Mouse (Mus musculus) mammary gland, adult 2 months (tissue): ENCODE data around the gene Prrt1. TPM values are rescaled to one million over a fixed set of nuclear protein-coding genes. Genes with fewer than 3 reads are reported as not detected.

Experiments used
- polyA plus RNA-seq: library from polyadenylated mRNA; depleted of rRNA; stranded (reverse); fragments of >200 nt; gene quantifications from 2 replicates; pipeline ENCODE4 v1.2.3, GENCODE M21; 2012; ENCODE audit warnings: low replicate concordance; rRNA removed

Prrt1 gene
- 16.4 and 33.2 TPM in 2 replicates for polyA plus RNA-seq

DNA sequence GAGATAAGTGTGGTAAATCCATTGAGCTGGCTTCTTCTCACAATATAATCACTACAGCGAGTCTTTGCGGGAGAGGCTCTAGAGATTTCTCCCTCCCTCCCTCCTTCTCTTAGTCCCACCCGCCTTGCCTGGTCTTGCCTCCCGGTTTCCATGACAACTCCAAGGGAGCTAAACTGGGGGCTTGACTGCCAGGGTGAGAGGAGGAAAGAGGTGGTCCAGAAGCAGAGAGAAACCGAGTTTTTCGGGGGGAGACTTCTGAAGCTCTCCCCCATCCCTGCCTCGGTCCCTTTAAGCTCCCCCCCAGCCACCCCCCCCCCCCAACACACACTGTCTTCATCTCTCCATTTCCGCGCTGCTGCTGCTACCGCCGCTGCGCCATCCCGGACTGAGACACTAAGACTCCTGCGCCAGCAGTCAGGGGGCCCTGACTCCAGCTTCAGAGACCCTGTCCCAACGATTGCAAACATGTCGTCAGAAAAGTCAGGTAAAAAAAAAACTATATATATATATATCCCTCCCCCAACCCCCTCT is at the start of gene Prrt1:
Gene Prrt1, plus strand, starts transcription at position 313 of the 531 bp plus-strand sequence.

GRCm38 (mm10) chr17:34589681-34590101 is 39.6 kb upstream of the Prrt1 start, which contains the start of gene Gpsm3:
Gpsm3 (plus strand) TSS chr17:34589806.

GRCm38 (mm10) chr17:34591029-34591993 is 38.0 kb upstream of the Prrt1 start, which contains the start of gene Pbx2:
Pbx2 (plus strand) TSS chr17:34591266.

GRCm38 (mm10) chr17:34597566-34598095 is 31.7 kb upstream of the Prrt1 start, which contains the start of gene Ager:
Ager (plus strand) TSS chr17:34597862.

GRCm38 (mm10) chr17:34603375-34604060 is 25.8 kb upstream of the Prrt1 start, which contains the start of gene Rnf5:
Rnf5 (minus strand) TSS chr17:34603690.

DNA sequence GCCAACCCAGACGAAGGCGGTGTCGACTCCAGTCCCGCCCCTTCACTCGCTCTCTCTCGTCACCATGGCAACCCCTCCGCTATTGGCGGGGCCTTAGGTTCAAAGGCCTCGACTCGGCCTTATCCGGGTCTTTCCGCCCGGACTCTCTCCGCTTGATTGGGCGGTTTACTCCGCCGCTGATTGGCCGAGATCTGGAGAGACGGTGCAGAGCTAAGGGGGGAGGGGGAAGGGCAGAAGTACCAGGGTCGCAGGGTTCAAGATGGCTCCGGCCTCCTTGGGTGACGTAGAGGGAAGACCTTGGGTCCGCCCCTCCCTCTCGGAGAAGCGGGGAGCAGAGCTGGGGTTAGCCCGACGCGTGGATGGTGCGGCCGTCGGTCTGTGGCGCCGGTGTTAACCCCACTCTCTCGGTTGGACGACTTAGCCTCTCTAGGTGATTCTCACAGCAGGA is 25.2 kb upstream of the Prrt1 start, which contains the start of gene Agpat1:
Gene Agpat1, plus strand, starts transcription at position 202 of the 448 bp plus-strand sequence.

GRCm38 (mm10) chr17:34615871-34616270 is 13.5 kb upstream of the Prrt1 start, which contains the start of gene Egfl8:
Egfl8 (minus strand) TSS chr17:34615971.

DNA sequence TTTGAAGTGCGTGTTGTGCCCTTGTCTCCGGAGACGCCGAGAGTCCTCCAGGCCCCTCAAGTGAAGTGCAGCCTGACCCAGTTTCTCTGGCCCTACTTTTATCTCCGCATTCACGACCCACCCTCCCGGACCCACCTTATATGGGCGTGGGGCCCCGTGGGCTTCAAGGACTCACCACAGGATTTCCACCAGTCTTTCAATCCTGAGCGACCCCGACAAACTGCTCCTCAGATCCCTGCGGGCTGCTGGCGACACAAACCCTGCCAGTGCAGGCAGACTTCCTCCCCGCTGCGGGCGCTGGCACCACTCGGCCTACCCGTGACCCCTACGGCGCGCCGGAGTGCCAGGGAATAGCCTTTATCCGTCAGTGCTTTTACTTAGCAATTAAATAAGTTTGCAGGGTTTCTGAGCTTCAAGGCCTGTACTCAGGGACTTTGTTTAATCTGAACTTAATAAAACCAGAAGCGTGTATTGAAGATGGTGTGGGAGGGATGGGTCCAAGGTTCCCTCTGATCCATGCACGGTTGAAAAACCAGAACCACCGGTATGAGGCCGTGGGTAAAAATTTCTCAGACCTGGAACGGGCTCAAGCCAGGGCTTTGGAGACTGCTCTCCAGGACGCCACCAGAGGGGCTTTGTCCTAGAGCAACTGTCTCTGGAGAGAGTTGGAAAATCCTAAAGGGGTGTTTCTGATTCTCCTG is 1.2 kb upstream of the Prrt1 start, which contains the start of gene Ppt2:
Gene Ppt2, minus strand, starts transcription at position 568 of the 701 bp plus-strand sequence.

DNA sequence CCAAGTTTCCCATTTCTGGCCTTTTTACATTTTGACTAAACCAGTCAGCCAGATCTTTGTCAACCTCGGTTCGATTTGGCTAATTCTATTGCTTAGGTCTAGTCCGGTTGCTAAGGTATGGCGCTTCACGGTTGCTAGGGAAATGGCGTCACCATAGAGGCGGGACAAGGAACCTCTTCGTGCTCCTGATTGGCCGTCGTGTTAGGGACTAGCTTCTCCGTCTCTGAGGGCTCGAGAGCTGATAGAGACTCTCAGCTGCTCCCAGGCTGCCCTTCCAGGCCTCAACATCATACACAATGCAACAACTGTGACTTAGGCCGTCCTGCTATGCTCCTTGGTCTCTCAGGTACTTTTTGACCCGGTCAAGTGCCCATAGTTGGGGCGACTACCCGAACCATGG is 15.3 kb downstream of the Prrt1 start, which contains the start of gene Fkbpl:
Gene Fkbpl, plus strand, starts transcription at position 157 of the 400 bp plus-strand sequence.

DNA sequence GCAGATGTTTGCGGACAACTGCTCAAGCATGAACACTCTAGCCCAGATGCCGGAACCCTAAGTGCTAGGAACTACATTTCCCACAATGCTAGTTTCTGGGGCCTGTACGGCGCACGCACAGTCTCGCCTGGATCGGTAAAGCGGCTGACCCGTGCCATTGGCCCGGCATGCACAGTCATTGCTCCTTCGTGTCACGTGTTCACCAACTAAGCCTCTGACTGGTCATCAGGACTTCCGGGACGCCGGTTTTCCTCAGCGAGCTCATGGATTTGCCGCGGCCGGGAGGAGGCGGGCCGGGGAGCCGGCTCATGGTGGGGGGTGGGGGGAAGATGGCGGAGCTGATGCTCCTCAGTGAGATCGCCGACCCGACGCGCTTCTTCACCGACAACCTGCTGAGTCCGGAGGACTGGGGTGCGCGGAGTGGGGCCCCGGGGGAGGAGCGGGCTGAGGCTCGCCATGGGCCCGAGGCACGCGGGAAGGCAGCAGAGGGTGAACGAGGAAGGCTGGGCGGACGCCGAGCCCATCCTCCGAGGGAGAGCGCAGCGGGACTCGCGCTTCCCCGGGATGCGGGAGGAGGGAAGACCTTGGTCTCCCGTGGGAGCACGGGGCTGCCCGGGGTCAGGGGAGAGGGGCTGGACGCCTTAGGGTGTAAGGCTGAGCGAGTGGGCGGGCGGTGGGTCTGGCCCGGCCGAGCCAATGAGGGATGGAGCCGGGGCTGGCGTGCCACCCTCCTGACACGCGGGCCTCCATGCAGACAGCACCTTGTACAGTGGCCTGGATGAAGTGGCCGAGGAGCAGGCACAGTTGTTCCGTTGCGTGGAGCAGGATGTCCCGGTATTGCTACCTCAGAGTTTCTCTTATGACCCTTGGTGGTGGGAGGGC is 17.8 kb downstream of the Prrt1 start, which contains the start of gene Atf6b:
Gene Atf6b, plus strand, starts transcription at position 241 of the 882 bp plus-strand sequence.

DNA sequence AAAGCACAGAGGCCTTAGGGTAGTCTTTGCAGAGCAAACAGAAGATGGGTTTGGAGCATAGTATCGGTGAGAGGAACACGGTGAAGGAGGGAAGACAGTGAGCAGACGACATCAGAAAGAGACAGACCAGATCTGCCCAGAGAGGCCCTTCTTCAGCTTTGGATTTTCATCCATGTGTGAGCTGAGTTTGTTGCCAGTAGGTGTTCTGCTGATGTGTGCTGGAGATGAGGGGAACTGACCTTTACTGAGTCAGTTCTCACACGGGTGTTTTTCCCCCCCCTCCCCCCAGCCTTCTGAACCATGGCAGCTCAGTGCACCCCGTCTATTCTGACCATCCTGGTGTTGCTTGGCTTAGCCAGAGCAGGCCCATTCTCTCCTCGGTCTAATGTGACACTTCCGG is 40.9 kb downstream of the Prrt1 start, which contains the start of gene Tnxb:
Gene Tnxb, plus strand, starts transcription at position 301 of the 400 bp plus-strand sequence.

Other genes starting within 250 kb of the Prrt1 start
- 0.99 and 1.6 TPM in 2 replicates for gene BC051142, start 230.7 kb upstream of the Prrt1 start, polyA plus RNA-seq
- gene Btnl4, start 152.2 kb upstream of the Prrt1 start, polyA plus RNA-seq: not detected in 2 replicates
- gene Btnl6, start 112.2 kb upstream of the Prrt1 start, polyA plus RNA-seq: not detected in 2 replicates
- 24.6 and 49.4 TPM in 2 replicates for gene Notch4, start 65.3 kb upstream of the Prrt1 start, polyA plus RNA-seq
- 36.4 and 82.7 TPM in 2 replicates for gene Gpsm3, start 39.7 kb upstream of the Prrt1 start, polyA plus RNA-seq
- gene Pbx2, start 38.3 kb upstream of the Prrt1 start, polyA plus RNA-seq: 51.4 and 73.4 TPM in 2 replicates
- 3.5 and 7.0 TPM in 2 replicates for gene Ager, start 31.7 kb upstream of the Prrt1 start, polyA plus RNA-seq
- gene Rnf5, start 25.8 kb upstream of the Prrt1 start, polyA plus RNA-seq: 70.5 and 113 TPM in 2 replicates
- gene Agpat1, start 25.3 kb upstream of the Prrt1 start, polyA plus RNA-seq: 298 and 323 TPM in 2 replicates
- gene Egfl8, start 13.6 kb upstream of the Prrt1 start, polyA plus RNA-seq: 5.0 and 5.6 TPM in 2 replicates
- 45.7 and 50.6 TPM in 2 replicates for gene Ppt2, start 1.0 kb upstream of the Prrt1 start, polyA plus RNA-seq
- gene Fkbpl, start 15.2 kb downstream of the Prrt1 start, polyA plus RNA-seq: 4.5 and 7.3 TPM in 2 replicates
- 70.2 and 126 TPM in 2 replicates for gene Atf6b, start 17.6 kb downstream of the Prrt1 start, polyA plus RNA-seq
- 74.4 and 107 TPM in 2 replicates for gene Tnxb, start 41.0 kb downstream of the Prrt1 start, polyA plus RNA-seq
- 184 and 192 TPM in 2 replicates for gene C4b, start 114.3 kb downstream of the Prrt1 start, polyA plus RNA-seq
- 0.11 and 0.60 TPM in 2 replicates for gene Cyp21a1, start 175.0 kb downstream of the Prrt1 start, polyA plus RNA-seq
- gene Stk19, start 207.4 kb downstream of the Prrt1 start, polyA plus RNA-seq: 48.6 and 50.3 TPM in 2 replicates
- gene Dxo, start 207.5 kb downstream of the Prrt1 start, polyA plus RNA-seq: 72.8 and 80.9 TPM in 2 replicates
- gene Skiv2l, start 220.7 kb downstream of the Prrt1 start, polyA plus RNA-seq: 77.4 and 105 TPM in 2 replicates
- 18.7 and 20.6 TPM in 2 replicates for gene Nelfe, start 220.9 kb downstream of the Prrt1 start, polyA plus RNA-seq
- 70.0 and 71.7 TPM in 2 replicates for gene Cfb, start 233.0 kb downstream of the Prrt1 start, polyA plus RNA-seq
- gene Zbtb12, start 249.9 kb downstream of the Prrt1 start, polyA plus RNA-seq: 13.1 and 14.3 TPM in 2 replicates